Mouse (Mus musculus) C3H10T1/2 (cell line): ENCODE measurements around the gene Olfr1347. TPM values are rescaled to one million over a fixed set of nuclear protein-coding genes. Genes with fewer than 3 reads are reported as not detected.

Experiments
- polyA plus RNA-seq, 2 experiments: library from polyadenylated mRNA; unstranded; fragments of >200 nt; fragmentation: generic; extraction: Trizol; gene quantifications; one replicate each; pipeline ENCODE4 v1.2.1; 2012; ENCODE audit warnings: missing spikeins in 2 of 2

The Olfr1347 gene
- polyA plus RNA-seq: not detected

GRCm38 (mm10) chr7:6499655-6500054, at the start of gene Olfr1347:
TSS of gene Olfr1347 (minus strand) at chr7:6499755.

GRCm38 (mm10) chr7:6522850-6523249, 23.3 kb upstream of the Olfr1347 start, which contains the start of gene Olfr1349:
TSS of gene Olfr1349 (minus strand) at chr7:6522950.

GRCm38 (mm10) chr7:6508648-6509047, 9.1 kb upstream of the Olfr1347 start, which contains the start of gene Olfr1348:
TSS of gene Olfr1348 (minus strand) at chr7:6508748.

GRCm38 (mm10) chr7:6486841-6487240, 12.7 kb downstream of the Olfr1347 start, which contains the start of gene Olfr5:
TSS of gene Olfr5 (minus strand) at chr7:6486941.

GRCm38 (mm10) chr7:6466951-6467350, 32.6 kb downstream of the Olfr1347 start, which contains the start of gene Olfr1346:
TSS of gene Olfr1346 (plus strand) at chr7:6467101.

GRCm38 (mm10) chr7:6455868-6456267, 43.7 kb downstream of the Olfr1347 start, which contains the start of gene Olfr1336:
TSS of gene Olfr1336 (plus strand) at chr7:6456168.

GRCm38 (mm10) chr7:6438388-6438787, 61.2 kb downstream of the Olfr1347 start, which contains the start of gene Olfr1344:
TSS of gene Olfr1344 (plus strand) at chr7:6438688.

Other genes with a start within 250 kb of the Olfr1347 start
- gene Epp13, start 247.0 kb downstream of the Olfr1347 start, polyA plus RNA-seq: not detected
- gene Zfp667, start 213.2 kb downstream of the Olfr1347 start, polyA plus RNA-seq: 1 to 10 TPM in 1 of 2 experiments, under 1 TPM in 1; 0.18 to 1.0 TPM
- gene Zfp583, start 168.5 kb downstream of the Olfr1347 start, polyA plus RNA-seq: under 1 TPM in 1 of 2 experiments, not detected in 1; 0.04 TPM
- gene Gm3854, start 156.0 kb downstream of the Olfr1347 start, polyA plus RNA-seq: not detected
- under 1 TPM; 0.05 to 0.53 TPM for gene Zfp78, start 136.5 kb downstream of the Olfr1347 start, polyA plus RNA-seq
- 1 to 10 TPM in 1 of 2 experiments, under 1 TPM in 1; 0.37 to 4.0 TPM for gene Zfp28, start 116.5 kb downstream of the Olfr1347 start, polyA plus RNA-seq
- under 1 TPM in 1 of 2 experiments, not detected in 1; 0.06 TPM for gene Smim17, start 101.0 kb downstream of the Olfr1347 start, polyA plus RNA-seq
- under 1 TPM in 1 of 2 experiments, not detected in 1; 0.01 TPM for gene Gm20715, start 89.5 kb downstream of the Olfr1347 start, polyA plus RNA-seq
- not detected for gene Olfr1344, start 61.1 kb downstream of the Olfr1347 start, polyA plus RNA-seq
- not detected for gene Olfr1336, start 43.6 kb downstream of the Olfr1347 start, polyA plus RNA-seq
- gene Olfr1346, start 32.7 kb downstream of the Olfr1347 start, polyA plus RNA-seq: not detected
- not detected for gene Olfr5, start 12.8 kb downstream of the Olfr1347 start, polyA plus RNA-seq
- not detected for gene Olfr1348, start 9.0 kb upstream of the Olfr1347 start, polyA plus RNA-seq
- under 1 TPM in 1 of 2 experiments, not detected in 1; 0.02 TPM for gene Olfr1349, start 23.2 kb upstream of the Olfr1347 start, polyA plus RNA-seq
- not detected for gene Olfr1350, start 65.1 kb upstream of the Olfr1347 start, polyA plus RNA-seq
- gene Zim1, start 196.7 kb upstream of the Olfr1347 start, polyA plus RNA-seq: not detected
- gene Peg3, start 230.7 kb upstream of the Olfr1347 start, polyA plus RNA-seq: not detected
- gene Usp29, start 230.8 kb upstream of the Olfr1347 start, polyA plus RNA-seq: not detected